In the genomic region with DNA sequence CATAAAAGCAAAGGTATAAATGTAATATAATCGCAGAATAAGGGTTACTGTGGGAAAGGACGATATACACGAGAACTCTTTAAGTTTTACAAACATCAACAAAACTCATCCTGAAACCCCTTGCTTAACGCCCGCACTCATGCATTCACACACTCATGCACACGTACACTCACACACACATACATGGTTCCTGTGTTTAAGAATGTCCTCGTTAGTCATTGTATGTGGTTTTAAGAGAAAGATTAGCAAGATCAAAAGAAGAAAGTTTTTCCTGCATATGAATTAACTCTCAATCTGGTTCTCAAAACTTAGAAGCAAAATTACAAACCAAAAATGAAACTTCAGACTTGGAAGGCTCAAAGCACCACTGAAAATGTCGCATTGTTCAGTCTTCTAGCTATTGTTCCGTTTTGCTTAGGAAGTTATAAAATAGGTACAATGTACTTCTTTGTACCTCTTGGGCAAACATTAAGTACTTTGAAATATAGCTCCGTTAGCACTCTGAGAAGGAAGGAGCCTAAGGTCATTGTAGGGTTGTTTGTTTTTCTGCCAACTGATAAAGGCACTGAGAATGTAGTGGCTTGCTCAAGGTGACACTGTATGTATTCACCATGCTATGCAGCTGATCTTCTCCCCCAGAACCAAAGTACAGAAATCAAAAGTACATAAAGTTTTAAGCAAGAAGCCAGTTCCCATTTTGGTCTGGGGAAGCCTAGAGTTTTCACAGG, we compare ENCODE assay signal across 13 mouse cellular contexts.
DNase-seq lines count a peak whose midpoint lies in the region; ATAC-seq and TF ChIP-seq lines count a peak whose summit lies in the region.
"Had no signal": no experiment of that assay in that cellular context is flagged by ENCODE, and none has a peak within 500 bp of the region (broad histone marks: within the 10 kb centered on the region; RNA-seq: fewer than 3 reads in every experiment).

No protein-coding gene starts in this region.

- DNase-seq in adrenal gland, adult 2 months = peak; percentile 25
- DNase-seq in adrenal gland, postnatal 10 days = no peak
- DNase-seq in layer of hippocampus, adult 2 months (ENCODE audit: low spot score in 2 of 2) = no peak
- DNase-seq in layer of hippocampus, postnatal 36 days = no peak
- DNase-seq in MEL (ENCODE audit: low read depth, low spot score) = no peak
- no peak for DNase-seq in MN1 (ENCODE audit: low spot score)
- DNase-seq: adrenal gland, adult 8-10 months had no signal

- TF ChIP-seq RAD21 in MEL (IDR thresholded peaks at IDR 0.05; ENCODE audit: low read depth, low read length) = no peak

- peaks cover 0 to 11% of the 10 kb centered on the region in 2 experiments; a peak in 2 of 4 replicates for H3K4me1 ChIP-seq in MEL (ENCODE audit: control insufficient read depth in 1 of 2, insufficient read depth in 2 of 2, low read length in 2 of 2)
- peaks cover 7% of the 10 kb centered on the region; the same call in 1 of the 2 replicates for H3K4me1 ChIP-seq in small intestine, adult 2 months (ENCODE audit: control insufficient read depth, insufficient read depth, insufficient read length, low read length)
- H3K4me1 ChIP-seq in hindbrain, embryonic 16.5 days (ENCODE audit: control insufficient read depth, insufficient read depth, low read depth, low read length) = no peaks in the 10 kb centered on the region
- H3K4me1 ChIP-seq: kidney, embryonic 15.5 days had no signal

- no peak for TF ChIP-seq CTCF in layer of hippocampus, adult 2 months (conservative IDR thresholded peaks at IDR 0.05)
- no peak for TF ChIP-seq CTCF in MEL (IDR thresholded peaks at IDR 0.05 in 2 of 3, conservative IDR thresholded peaks at IDR 0.05 in 1 of 3; ENCODE audit: control insufficient read depth in 1 of 3, insufficient read depth in 1 of 3, low read depth in 2 of 3, low read length in 3 of 3, poor library complexity in 1 of 3, severe bottlenecking in 1 of 3)
- TF ChIP-seq CTCF in small intestine, adult 2 months (IDR thresholded peaks at IDR 0.05; ENCODE audit: extremely low read depth, insufficient read length, insufficient replicate concordance, low read depth, low read length) = no peak

- TF ChIP-seq POLR2A in MEL (IDR thresholded peaks at IDR 0.05; ENCODE audit: control insufficient read depth in 1 of 2, insufficient read depth in 1 of 2, low read depth in 1 of 2, low read length in 2 of 2, poor library complexity in 1 of 2) = no peak
- no peak for TF ChIP-seq POLR2A in small intestine, adult 2 months (IDR thresholded peaks at IDR 0.05; ENCODE audit: low read depth, low read length)

- 22% methylated on average over 10 of the region's 10 CpGs for WGBS in small intestine, adult 2 months
- 87% methylated on average over 10 of the region's 10 CpGs for WGBS in hindbrain, embryonic 16.5 days

- H3K36me3 ChIP-seq in MEL (ENCODE audit: control insufficient read depth in 1 of 2, insufficient read depth in 2 of 2, low read length in 2 of 2) = peaks cover 0 to 20% of the 10 kb centered on the region in 2 experiments; a peak in 3 of 4 replicates
- H3K36me3 ChIP-seq in small intestine, adult 2 months (ENCODE audit: control insufficient read depth, insufficient read depth, low read length) = no peaks in the 10 kb centered on the region
- H3K36me3 ChIP-seq in hindbrain, embryonic 16.5 days (ENCODE audit: control insufficient read depth, insufficient read depth, low read length) = no peaks in the 10 kb centered on the region
- H3K36me3 ChIP-seq: embryonic facial prominence, embryonic 13.5 days; hindbrain, embryonic 13.5 days; kidney, embryonic 15.5 days had no signal

- no peaks in the 10 kb centered on the region for H3K27me3 ChIP-seq in MEL (ENCODE audit: control insufficient read depth in 1 of 2, insufficient read depth in 2 of 2, low read length in 2 of 2)
- H3K27me3 ChIP-seq in small intestine, adult 2 months (ENCODE audit: control insufficient read depth, insufficient read depth, low read length) = no peaks in the 10 kb centered on the region
- no peaks in the 10 kb centered on the region for H3K27me3 ChIP-seq in hindbrain, embryonic 16.5 days (replicated peaks; ENCODE audit: control insufficient read depth, insufficient read depth, low read length)
- H3K27me3 ChIP-seq: embryonic facial prominence, embryonic 13.5 days; hindbrain, embryonic 13.5 days; kidney, embryonic 15.5 days had no signal

- H3K4me3 ChIP-seq in layer of hippocampus, adult 2 months = no peak overlapping the region
- H3K4me3 ChIP-seq in MEL (ENCODE audit: control insufficient read depth in 1 of 2, insufficient read depth in 1 of 2, low read depth in 2 of 2, low read length in 2 of 2) = no peak overlapping the region; a peak in 1 of 4 replicates
- H3K4me3 ChIP-seq in small intestine, adult 2 months (ENCODE audit: low read depth, low read length) = no peak overlapping the region
- H3K4me3 ChIP-seq in hindbrain, embryonic 16.5 days (ENCODE audit: low read length) = no peak overlapping the region
- H3K4me3 ChIP-seq: embryonic facial prominence, embryonic 13.5 days; hindbrain, embryonic 13.5 days; kidney, embryonic 15.5 days had no signal

- no peak overlapping the region for H3K4me2 ChIP-seq in hindbrain, embryonic 16.5 days (ENCODE audit: low read length)
- H3K4me2 ChIP-seq: embryonic facial prominence, embryonic 13.5 days; hindbrain, embryonic 13.5 days; kidney, embryonic 15.5 days had no signal

- ATAC-seq in hindbrain, embryonic 16.5 days = no peak

- H3K9me3 ChIP-seq in MEL (replicated peaks; ENCODE audit: insufficient read depth, low read length) = no peaks in the 10 kb centered on the region
- no peaks in the 10 kb centered on the region for H3K9me3 ChIP-seq in hindbrain, embryonic 16.5 days (ENCODE audit: control insufficient read depth, low read length)
- H3K9me3 ChIP-seq: embryonic facial prominence, embryonic 13.5 days; hindbrain, embryonic 13.5 days; kidney, embryonic 15.5 days had no signal

- TF ChIP-seq EP300 in MEL (IDR thresholded peaks at IDR 0.05; ENCODE audit: low read depth in 1 of 2, low read length in 2 of 2) = no peak

- no peaks in the 10 kb centered on the region for H3K79me2 ChIP-seq in MEL (ENCODE audit: control insufficient read depth, insufficient read depth, low read length, poor library complexity)

- no peak overlapping the region for H3K9ac ChIP-seq in MEL (ENCODE audit: control insufficient read depth, low read depth, low read length, poor library complexity, severe bottlenecking)
- H3K9ac ChIP-seq in hindbrain, embryonic 16.5 days (ENCODE audit: low read depth, low read length) = no peak overlapping the region
- H3K9ac ChIP-seq: embryonic facial prominence, embryonic 13.5 days; hindbrain, embryonic 13.5 days; kidney, embryonic 15.5 days had no signal

- H3K27ac ChIP-seq in layer of hippocampus, adult 2 months = peak overlapping the region; percentile 52
- H3K27ac ChIP-seq in MEL (ENCODE audit: control insufficient read depth, low read depth, low read length) = no peak overlapping the region
- H3K27ac ChIP-seq in small intestine, adult 2 months (ENCODE audit: insufficient read depth, low read depth, low read length) = peak overlapping the region; percentile 59
- H3K27ac ChIP-seq in hindbrain, embryonic 16.5 days (ENCODE audit: low read depth, low read length) = no peak overlapping the region
- H3K27ac ChIP-seq: embryonic facial prominence, embryonic 13.5 days; hindbrain, embryonic 13.5 days; kidney, embryonic 15.5 days; macrophage had no signal

TF ChIP-seq in MEL, 35 proteins besides CTCF, POLR2A, EP300 and RAD21:
- TF ChIP-seq RCOR1 (IDR thresholded peaks at IDR 0.05; ENCODE audit: low read depth, low read length) = no peak
- no peak for TF ChIP-seq GATA1 (IDR thresholded peaks at IDR 0.05; ENCODE audit: low read depth, low read length)
- no peak for TF ChIP-seq NELFE (IDR thresholded peaks at IDR 0.05; ENCODE audit: low read depth, low read length)
- no peak for TF ChIP-seq MXI1 (IDR thresholded peaks at IDR 0.05; ENCODE audit: low read depth, low read length)
- peak; percentile 49; the same call in 1 of the 2 replicates for TF ChIP-seq ZMIZ1 (IDR thresholded peaks at IDR 0.05; ENCODE audit: low read depth, low read length)

Comparison
In these comparisons a context has a peak if more than half of its experiments do, and no peak if none do; other contexts are left out.
1. H3K27ac ChIP-seq: peak in layer of hippocampus, adult 2 months (single experiment) and small intestine, adult 2 months (single experiment); none in MEL (single experiment) and hindbrain, embryonic 16.5 days (single experiment).